Mouse (Mus musculus) right cerebral cortex, adult 18-20 months (tissue): Measurements from ENCODE around the gene Cd151.

ENCODE experiments used
- DNase-seq: peaks from one replicate; pipeline ENCODE4 v3.0.0; 2022; ENCODE audit warnings: mixed read lengths

Gene Cd151

GRCm38 (mm10) chr7:141459301-141459711 lies 7.9 kb upstream of the Cd151 start:
- no peak for DNase-seq

DNA sequence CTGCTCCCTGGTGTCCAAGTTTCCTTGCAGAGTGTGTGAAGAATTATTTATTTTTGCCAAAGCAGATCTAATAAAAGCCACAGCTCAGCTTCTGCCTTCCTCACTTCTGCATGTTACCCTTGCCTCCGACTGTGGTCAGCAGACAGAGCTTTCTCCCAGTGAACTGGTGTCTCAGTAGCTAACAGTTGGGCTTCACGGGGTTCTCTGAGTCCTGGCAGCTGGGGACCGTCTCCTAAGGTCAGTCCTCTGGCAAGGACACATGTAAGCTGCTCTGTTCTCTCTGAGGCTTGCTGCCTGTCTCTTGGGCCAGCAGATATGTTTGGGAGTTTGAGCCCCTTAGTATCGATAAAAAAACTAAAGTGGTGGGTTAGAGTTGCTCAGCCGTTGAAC lies 7.2 kb upstream of the Cd151 start:
- no peak for DNase-seq

GRCm38 (mm10) chr7:141460391-141461113 lies 6.6 kb upstream of the Cd151 start, which contains the start of gene Cracr2b:
Cracr2b (plus strand) TSS chr7:141461094.
- no peak for DNase-seq

DNA sequence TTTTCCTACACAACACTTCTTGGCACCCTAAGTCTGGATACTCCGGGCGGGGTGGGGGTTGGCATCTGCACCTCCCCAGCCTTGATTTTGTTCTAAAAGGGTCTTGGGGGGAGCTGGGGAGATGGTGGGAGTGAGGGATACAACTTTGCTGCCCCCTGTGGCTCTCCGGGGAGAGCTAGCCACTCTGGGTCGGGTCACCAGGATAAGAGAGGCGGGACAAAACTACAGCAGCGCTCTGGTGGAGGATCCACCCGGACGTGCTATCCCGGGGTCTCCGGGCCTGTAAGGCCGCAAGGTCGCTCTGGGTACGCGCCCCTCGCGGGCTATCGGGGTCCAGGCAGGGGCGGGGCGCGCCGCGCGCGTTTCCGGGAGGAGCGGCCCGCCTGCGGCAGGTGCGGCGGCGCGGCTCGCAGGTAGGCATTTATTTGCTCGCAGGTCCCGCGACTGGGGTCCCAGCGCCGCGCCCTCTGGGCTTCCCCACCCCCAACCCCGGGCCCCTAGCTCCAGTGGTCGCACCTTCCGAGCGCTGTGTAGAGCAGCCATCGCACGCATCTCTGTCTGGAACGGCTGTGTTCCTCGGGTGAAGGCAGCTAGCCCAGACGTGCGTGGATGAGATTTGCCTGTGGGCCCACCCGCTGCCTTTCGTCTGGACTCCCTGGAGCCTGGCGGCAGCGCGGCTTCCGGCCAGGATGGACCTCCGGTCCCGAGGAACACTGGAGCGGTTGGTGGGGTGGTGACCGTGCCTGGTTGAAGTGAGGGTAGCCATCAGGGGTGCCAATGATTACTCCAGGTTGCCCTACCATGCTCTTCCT lies 5.5 kb upstream of the Cd151 start:
- no peak for DNase-seq

DNA sequence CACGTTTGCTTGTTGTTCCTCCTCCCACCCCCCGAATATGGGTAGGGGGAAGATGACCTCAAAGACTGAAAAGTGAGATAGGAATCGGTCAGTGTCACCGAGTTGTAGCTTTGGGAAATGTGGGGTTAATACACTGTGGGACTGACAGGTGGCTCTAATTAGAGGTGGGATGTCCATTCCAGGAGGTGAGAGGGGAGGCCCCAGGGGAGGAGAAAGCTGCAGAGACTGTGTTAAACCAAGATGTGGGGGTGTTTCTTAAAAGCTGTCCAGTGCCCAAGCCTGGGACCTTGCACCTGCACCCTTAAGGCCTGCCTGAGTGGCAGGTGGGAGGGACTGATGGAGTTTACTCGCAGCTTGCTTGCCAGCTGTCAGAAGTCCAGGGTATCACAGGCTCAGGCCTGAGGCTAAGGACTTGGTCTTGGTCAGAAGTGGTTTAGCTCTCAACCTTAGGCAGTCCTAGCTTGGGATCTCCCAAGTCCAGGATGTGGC lies 4.8 kb upstream of the Cd151 start:
- DNase-seq: no peak

- DNase-seq: no peak
Observed at GRCm38 (mm10) chr7:141463824-141464602, 3.2 kb upstream of the Cd151 start.

DNA sequence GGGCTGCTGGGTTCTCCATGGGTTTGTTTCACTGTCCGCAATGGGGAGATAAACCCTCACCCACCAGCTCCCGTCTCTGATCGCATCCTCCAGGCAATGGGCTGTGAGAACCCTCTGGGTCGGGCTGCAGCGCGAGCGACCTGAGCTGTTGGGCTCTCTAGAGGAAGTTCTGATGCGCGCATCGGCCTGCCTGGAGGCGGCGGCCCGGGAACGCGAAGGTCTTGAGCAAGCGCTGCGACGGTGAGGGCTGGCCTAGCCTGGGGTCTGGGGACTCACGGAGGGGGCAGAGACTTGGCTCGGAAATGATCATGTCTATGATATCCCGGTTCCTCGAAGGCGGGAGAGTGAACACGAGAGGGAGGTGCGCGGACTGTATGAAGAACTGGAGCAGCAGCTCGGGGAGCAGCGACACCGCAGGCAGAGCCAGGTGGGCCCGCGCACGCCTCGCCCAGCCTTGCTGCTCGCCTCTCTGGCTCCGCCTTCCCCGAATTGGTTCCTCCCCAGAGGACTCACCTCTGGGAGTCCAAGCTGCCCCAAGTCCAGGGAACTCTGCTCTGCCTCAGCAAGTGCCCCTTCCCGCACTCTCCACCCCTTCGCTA lies 2.5 kb upstream of the Cd151 start:
- DNase-seq: no peak

GRCm38 (mm10) chr7:141465388-141466044 lies 1.7 kb upstream of the Cd151 start:
- no peak for DNase-seq

DNA sequence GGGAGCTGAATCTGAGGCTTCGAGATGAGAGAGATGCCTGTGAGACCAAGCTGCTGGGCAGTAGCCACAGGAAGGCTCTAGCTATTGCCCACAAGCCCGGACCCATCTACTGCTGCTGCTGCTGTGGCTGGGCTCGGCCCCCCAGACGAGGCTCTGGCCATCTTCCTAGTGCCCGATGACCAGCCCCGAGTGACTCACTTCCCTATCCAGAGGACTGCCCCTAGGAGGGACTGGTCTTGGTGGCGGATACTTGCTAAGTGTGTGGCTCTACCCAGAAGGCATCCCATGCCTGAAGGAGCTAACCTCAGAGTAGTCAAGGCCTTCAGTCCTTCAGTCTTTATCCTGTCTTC lies 1.2 kb upstream of the Cd151 start:
- no peak for DNase-seq

- DNase-seq: no peak
Observed at GRCm38 (mm10) chr7:141466607-141467148, 514 bp upstream of the Cd151 start.

GRCm38 (mm10) chr7:141468164-141468521 lies 951 bp downstream of the Cd151 start:
- no peak for DNase-seq

DNA sequence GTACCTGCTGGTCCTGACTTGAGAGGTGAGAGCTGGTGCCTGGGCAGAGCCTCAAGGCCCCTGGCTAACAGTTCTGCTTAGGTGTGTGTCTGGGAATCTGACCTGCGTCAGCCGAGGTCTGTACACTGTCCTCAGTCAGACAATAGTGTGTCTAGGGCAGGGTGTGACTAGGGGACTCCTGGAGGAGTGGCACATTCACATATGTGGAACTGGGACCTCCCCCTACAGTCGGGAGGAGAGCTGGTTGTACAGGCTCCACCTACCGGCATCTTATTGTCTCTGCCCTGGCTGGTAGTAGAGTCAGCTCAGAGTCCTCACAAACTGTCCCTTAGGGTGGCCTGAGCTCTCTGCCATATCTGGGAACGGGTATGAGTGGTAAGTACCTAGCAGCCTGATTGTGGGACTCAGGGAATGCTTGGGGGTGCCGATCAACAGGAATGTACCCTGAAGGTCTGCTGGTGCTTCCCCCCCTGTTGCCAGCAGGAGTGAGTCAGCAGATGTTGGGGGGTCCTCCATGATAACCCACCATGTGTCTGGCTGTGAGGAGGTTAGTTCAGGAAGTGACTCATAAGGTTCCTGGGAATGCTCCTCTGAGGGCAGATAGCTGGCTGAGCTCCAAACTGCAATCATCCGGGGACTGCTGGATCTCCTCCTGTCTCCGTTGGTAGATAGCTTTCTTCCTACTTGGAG lies 1.5 kb downstream of the Cd151 start:
- no peak for DNase-seq

DNA sequence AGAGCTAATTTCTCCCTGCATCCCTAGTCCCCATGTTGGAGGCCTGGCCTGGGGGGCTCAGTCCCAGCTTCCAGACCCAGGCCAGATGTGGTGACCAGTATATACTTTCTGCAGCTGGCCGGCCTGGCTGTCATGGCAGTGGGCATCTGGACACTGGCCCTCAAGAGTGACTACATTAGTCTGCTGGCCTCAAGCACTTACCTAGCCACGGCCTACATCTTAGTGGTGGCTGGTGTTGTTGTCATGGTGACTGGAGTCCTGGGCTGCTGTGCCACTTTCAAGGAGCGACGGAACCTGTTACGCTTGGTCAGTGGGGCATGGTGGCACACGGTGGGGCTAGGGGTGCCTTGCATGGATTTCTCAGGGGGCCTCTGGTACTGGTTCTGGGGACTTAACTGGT lies 2.2 kb downstream of the Cd151 start:
- no peak for DNase-seq

- DNase-seq: no peak
Observed at GRCm38 (mm10) chr7:141469901-141470636, 2.9 kb downstream of the Cd151 start.

- no peak for DNase-seq
Observed at GRCm38 (mm10) chr7:141470637-141470944, 3.4 kb downstream of the Cd151 start.

DNA sequence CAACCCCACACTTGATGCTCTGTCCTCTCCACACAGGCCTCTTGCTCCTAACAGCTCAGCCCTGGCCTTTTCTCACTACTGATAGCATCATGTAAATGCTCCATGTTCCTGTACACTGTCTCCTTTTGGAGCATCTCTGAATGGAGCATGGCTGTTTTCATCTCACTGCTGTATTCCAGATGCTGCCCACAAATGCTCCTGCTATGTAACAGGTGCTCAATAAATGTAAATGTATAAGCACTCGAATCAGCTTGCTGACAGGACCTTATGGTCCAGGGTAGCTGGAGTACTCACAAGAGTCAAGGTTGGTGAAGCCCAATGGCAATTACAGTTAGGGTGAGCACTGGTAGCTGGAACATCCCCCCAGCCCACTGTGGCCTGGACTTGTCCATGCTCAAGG lies 4.0 kb downstream of the Cd151 start:
- DNase-seq: no peak

- DNase-seq: no peak
Observed at GRCm38 (mm10) chr7:141472226-141472625, 5.0 kb downstream of the Cd151 start.

- DNase-seq: no peak
Observed at GRCm38 (mm10) chr7:141472763-141473162, 5.6 kb downstream of the Cd151 start.

DNA sequence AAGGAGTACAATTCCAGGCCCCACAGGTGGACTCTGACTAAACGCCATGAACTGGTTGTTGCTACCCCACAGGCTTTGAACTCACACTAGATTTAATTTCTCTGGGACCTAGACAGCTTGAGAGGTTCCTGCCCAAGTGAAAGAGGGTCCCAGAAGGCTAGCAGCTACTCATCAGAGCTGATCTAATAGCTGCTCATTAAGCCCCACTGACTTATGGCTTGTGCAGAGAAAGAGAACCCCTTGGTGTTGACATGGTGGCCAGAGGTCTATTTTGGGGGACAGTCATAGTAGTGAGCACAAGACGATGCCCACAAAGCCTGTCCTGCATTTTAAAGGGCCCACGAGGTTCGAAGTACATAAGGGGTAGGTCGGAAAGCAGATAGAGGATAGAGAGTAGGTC lies 7.0 kb downstream of the Cd151 start:
- no peak for DNase-seq

DNA sequence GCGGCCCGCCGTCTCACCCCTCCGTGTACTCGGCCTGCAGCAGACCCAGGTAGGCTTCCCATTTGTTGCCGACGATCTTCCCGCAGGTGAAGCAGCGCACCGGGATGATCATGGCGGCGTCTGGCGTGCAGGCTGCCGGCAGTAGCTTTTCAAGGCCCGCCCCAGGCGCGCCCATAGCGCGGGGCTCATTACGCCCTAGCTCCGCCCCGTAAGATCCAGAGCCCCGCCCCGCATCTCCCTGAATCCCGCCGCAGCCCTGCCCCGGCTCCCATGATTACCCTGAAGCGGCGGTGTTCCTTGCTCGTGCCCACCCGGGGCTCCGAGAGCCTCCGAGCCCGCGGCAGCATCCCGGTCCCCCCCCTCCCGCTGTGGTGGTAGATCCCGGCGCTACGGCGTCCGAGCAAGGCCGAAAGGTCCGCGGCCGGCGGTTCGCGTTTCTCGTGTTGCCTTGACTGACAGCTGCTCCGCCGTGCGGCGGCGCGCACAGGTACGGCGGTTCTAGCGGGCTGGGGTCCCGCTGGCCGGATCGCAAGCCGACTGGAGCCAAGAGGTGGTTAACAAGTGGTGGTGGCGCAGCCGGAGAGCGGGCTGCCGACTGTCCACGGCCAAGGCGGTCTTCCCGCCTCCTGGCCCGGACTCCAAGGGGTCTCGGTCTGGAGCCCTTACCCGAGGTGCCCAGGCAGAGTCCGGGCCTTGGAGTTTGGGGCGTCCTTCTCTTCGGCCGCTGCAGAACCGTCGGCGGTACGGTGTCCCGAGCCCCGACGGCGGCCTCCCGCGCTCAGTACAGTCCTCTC lies 8.0 kb downstream of the Cd151 start, which contains the start of the genes Polr2l and Tspan4:
TSS of gene Polr2l (minus strand) at position 122 of the 794 bp plus-strand sequence.
TSS of gene Tspan4 (plus strand) at position 230 of the 794 bp plus-strand sequence.
- peak; percentile 84 for DNase-seq
